Mouse (Mus musculus) liver, embryonic 14.5 days (tissue): Measurements from ENCODE around the gene Amy1.

ENCODE experiments used
- CTCF ChIP-seq: IDR thresholded peaks from 2 replicates; pipeline ENCODE4 v1.5.1; 2016; ENCODE audit warnings: antibody characterized with exemption, low read depth, control low read depth
- EP300 ChIP-seq: IDR thresholded peaks from 2 replicates; pipeline ENCODE4 v1.6.1; 2016; ENCODE audit warnings: antibody characterized with exemption, low read depth

DNA sequence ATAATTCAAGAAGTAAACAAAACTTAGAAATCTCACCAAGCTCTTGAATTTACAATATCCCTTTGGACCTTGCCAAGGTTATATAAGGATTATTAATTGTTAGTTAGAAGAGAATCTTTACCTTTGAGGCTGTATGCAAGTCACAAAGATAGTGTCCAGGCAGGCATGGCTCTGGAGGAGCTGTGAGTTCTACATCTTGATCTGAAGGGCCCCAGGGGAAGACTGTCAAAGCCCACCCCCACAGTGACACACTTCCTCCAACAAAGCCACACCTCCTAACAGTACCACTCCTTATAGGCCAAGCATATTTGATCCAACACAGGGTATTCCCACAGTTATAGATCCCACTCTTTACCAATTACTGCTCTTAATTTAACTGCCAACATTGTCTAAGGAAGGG lies 27.7 kb upstream of the Amy1 start:
- TF ChIP-seq CTCF: no peak
- TF ChIP-seq EP300: no peak
